Mouse (Mus musculus) embryonic facial prominence, embryonic 11.5 days (tissue): Measurements from ENCODE around the gene Gm47841. TPM values are rescaled to one million over a fixed set of nuclear protein-coding genes. Genes with fewer than 3 reads are reported as not detected.

Experiments
- ATAC-seq: fragments of 200-750 bp; cut with Nextera tagmentation; replicated peaks from 2 replicates; pipeline ENCODE4 v1.8.0; 2017; ENCODE audit warnings: low read depth; ENCODE audit not compliant: insufficient number of reproducible peaks, low FRiP score, low TSS enrichment
- DNase-seq: peaks from one replicate; pipeline ENCODE4 v3.0.0-alpha.2; 2015; ENCODE audit warnings: low spot score
- H3K27ac ChIP-seq: fragments of 300-500 bp; sonication (generic); replicated peaks from 2 replicates; pipeline ENCODE4 v1.5.1; 2014; ENCODE audit warnings: mild to moderate bottlenecking, low read depth, low read length, control low read depth
- H3K27me3 ChIP-seq: fragments of 300-500 bp; sonication (generic); 2 replicates; pipeline ENCODE4 v1.6.1; 2014; ENCODE audit warnings: mild to moderate bottlenecking, low read length, moderate library complexity, mixed read lengths; ENCODE audit not compliant: control insufficient read depth, insufficient read depth
- H3K36me3 ChIP-seq: fragments of 300-500 bp; sonication (generic); replicated peaks from 2 replicates; pipeline ENCODE4 v1.6.1; 2014; ENCODE audit warnings: low read depth, mild to moderate bottlenecking, low read length, moderate library complexity, mixed read lengths; ENCODE audit not compliant: control insufficient read depth, insufficient read depth
- H3K4me1 ChIP-seq: fragments of 300-500 bp; sonication (generic); 2 replicates; pipeline ENCODE4 v1.6.1; 2014; ENCODE audit warnings: low read length, mixed read lengths; ENCODE audit not compliant: control insufficient read depth, insufficient read depth
- H3K4me2 ChIP-seq: fragments of 300-500 bp; sonication (generic); 2 replicates; pipeline ENCODE4 v1.6.1; 2014; ENCODE audit warnings: low read depth, mild to moderate bottlenecking, control low read depth, low read length, moderate library complexity
- H3K4me3 ChIP-seq: fragments of 300-500 bp; sonication (generic); 2 replicates; pipeline ENCODE4 v1.5.1; 2014; ENCODE audit warnings: low read depth, low read length, control low read depth
- H3K9ac ChIP-seq: fragments of 300-500 bp; sonication (generic); replicated peaks from 2 replicates; pipeline ENCODE4 v1.6.1; 2014; ENCODE audit warnings: mild to moderate bottlenecking, control low read depth, low read length
- H3K9me3 ChIP-seq: fragments of 300-500 bp; sonication (generic); replicated peaks from 2 replicates; pipeline ENCODE4 v1.6.1; 2016; ENCODE audit warnings: mild to moderate bottlenecking, low read length, inconsistent platforms, mixed read lengths; ENCODE audit not compliant: control insufficient read depth
- WGBS: fragments of 180-500 bp; shearing (Covaris S2); extraction: QIAGEN DNeasy Blood & Tissue Kit; methylation state at CpG from one replicate; pipeline ENCODE4 v1.1.7; 2014; 5-methylcytosine and 5-hydroxymethylcytosine counted together
- polyA plus RNA-seq: library from polyadenylated mRNA; unstranded; fragments of >200 nt; fragmentation: Nextera tagmentation; extraction: Ambion mirVana; gene quantifications from 2 replicates; pipeline ENCODE4 v1.2.1, GENCODE M21; 2014

Gene Gm47841
- polyA plus RNA-seq, 1 experiment from 2014 or later, result not detected

DNA sequence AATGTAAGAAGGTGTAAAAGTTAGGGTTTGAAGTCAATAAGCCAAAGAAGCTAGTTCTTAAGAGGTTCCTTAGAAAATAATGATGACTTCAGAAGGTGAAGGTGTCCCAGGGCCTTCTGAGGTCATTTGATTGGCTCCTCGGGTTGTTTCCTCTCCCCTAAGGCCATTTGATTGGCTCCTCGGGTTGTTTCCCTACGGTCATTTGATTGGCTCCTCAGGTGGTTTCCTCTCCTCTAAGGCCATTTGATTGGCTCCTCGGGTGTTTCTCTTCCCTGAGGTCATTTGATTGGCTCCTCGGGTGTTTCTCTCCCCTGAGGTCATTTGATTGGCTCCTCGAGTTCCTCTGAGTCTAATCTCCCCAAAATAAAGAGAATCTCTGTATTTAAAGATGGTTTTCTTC is 35.8 kb downstream of the Gm47841 start:
- ATAC-seq (no peak), DNase-seq (no peak)
- Histone ChIP-seq H3K4me1 (no peaks in the 10 kb centered on the region), H3K4me3 (no peak overlapping the region), H3K4me2 (no peak overlapping the region), H3K36me3 (no peaks in the 10 kb centered on the region), H3K27ac (no peak overlapping the region), H3K9me3 (no peaks in the 10 kb centered on the region), H3K27me3 (no peaks in the 10 kb centered on the region), H3K9ac (no peak overlapping the region)
- WGBS, result 85% methylated on average over 6 of the region's 6 CpGs

DNA sequence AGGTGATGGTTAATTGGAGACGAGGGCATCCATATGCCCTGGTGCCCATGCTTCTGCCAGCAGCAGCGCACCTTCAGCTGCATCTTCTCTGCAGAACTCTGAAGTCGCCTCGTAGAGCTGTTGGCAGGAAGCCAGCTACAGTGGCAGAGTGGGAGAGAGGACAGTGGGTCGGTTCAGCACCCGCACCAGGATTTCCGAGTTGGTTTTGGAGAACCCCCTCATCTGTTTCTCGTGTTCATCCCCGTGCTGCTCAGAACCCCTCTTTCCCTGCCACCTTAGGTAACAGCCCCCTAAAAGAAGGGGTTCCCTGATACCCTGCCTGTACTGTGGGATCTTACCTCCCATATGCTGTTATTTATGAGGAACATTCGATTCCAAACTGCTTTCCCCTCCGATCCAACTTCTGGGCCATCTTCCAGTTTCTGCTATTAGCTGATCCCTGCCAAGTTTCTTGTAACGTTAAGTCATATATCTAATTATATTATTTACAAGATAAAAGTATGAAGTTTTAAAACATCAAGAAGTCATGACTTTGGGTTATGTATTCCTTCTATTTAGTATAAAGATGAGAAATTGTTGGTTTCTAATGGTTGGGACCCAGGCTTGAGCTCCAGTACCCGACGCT is 38.7 kb downstream of the Gm47841 start:
- DNase-seq (no peak), ATAC-seq (no peak)
- H3K4me1 ChIP-seq, result no peaks in the 10 kb centered on the region
- H3K9me3 ChIP-seq, result no peaks in the 10 kb centered on the region
- H3K27me3 ChIP-seq, result no peaks in the 10 kb centered on the region
- H3K4me3 ChIP-seq, result no peak overlapping the region
- no peak overlapping the region for H3K27ac ChIP-seq
- WGBS, result 92% methylated on average over 14 of the region's 14 CpGs
- no peak overlapping the region for H3K9ac ChIP-seq
- no peak overlapping the region for H3K4me2 ChIP-seq
- no peaks in the 10 kb centered on the region for H3K36me3 ChIP-seq

DNA sequence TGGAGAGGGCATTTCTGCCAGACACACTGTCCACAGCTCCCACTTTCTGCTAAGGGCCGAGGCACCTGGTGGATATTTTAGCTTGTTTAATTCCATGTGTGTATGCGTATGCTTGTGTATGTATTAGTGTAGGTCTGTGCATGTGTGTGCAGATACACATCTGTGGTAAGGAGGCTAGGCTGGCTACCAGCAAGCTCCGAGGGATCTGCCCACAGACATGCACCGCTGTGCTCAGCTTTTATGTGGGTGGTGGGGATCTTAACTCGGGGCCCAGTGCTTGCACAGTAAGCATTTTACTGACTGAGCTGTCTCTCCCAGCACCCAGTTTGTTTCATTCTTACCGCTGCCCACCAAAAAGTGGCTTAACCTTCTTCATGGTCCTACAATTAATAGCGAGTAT is 40.0 kb downstream of the Gm47841 start:
- Histone ChIP-seq H3K36me3 (no peaks in the 10 kb centered on the region), H3K9ac (peak overlapping the region; percentile 30), H3K4me2 (peak overlapping the region; percentile 46; the same call in 1 of the 2 replicates), H3K27me3 (no peaks in the 10 kb centered on the region), H3K4me1 (no peaks in the 10 kb centered on the region), H3K9me3 (no peaks in the 10 kb centered on the region), H3K4me3 (no peak overlapping the region), H3K27ac (no peak overlapping the region)
- 76% methylated on average over 7 of the region's 7 CpGs for WGBS
- 0 out of 2 replicates have a peak, but pooled peaks have one; percentile 7 for ATAC-seq
- no peak for DNase-seq

DNA sequence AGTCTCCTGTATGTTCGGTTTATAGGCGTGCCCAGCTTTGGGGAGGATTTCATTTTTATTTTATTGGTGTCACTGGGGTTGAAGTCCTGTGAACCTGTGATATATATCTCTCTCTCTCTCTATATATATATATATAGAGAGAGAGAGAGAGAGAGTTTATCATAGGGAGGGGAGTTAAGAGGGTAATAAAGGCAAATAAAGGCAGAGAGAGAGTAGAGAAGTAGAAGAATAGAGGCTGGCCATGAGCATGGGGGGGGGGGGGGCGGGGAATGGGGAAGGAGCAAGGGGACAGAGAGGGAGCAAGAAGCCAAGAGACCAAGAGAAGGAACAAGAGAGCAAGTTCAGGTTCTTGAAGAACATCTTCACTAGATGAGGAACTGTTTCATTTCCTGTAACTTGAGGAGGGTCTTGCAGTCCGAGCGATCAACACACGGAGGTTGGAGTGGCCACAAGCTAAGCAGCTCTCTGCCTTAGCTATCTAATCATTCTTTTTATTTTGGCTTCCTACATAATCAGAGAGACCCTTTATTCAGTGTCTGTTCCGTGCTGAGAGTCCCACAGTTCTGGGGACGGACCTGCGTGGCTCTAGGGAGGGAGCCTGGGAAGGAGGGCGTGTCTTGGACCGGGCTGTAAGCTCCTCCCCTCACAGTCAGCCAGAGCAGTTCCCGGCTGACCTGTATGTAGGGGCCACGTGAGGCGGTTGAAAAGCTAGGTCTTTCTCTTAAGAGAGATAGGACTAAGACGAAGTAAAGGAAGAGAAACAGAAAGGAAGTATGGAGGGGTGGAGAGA is 40.8 kb downstream of the Gm47841 start:
- Histone ChIP-seq H3K4me2 (peak overlapping the region; percentile 46), H3K4me1 (no peaks in the 10 kb centered on the region), H3K4me3 (peak overlapping the region; percentile 34), H3K27me3 (no peaks in the 10 kb centered on the region), H3K9ac (peak overlapping the region; percentile 52), H3K36me3 (no peaks in the 10 kb centered on the region), H3K27ac (no peak overlapping the region), H3K9me3 (no peaks in the 10 kb centered on the region)
- ATAC-seq (peak; percentile 89), DNase-seq (peak; percentile 79)
- 14% methylated on average over 14 of the region's 15 CpGs for WGBS

DNA sequence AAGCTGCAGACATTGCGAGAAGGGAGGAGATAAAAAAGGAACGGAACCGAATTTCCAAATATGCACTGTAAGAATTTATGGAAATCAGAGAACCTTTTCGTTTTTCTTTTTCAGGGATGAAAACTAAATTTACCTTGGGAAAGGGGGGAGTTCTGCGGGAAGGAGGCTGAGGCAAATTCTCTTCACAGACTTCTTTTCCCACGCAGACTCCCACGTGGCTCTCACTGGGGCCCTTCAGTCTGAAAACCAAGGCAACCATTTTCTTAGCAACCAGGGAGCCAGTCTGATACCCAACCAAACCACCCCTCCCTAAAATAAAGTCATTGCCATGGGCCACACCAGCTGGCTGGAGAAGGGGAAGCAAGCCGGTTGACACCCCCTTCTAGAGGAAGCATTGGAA is 41.5 kb downstream of the Gm47841 start:
- H3K4me3 ChIP-seq, result no peak overlapping the region
- ATAC-seq (no peak), DNase-seq (no peak)
- no peaks in the 10 kb centered on the region for H3K27me3 ChIP-seq
- H3K4me1 ChIP-seq, result no peaks in the 10 kb centered on the region
- H3K4me2 ChIP-seq, result no peak overlapping the region
- H3K27ac ChIP-seq, result no peak overlapping the region
- no peaks in the 10 kb centered on the region for H3K9me3 ChIP-seq
- H3K36me3 ChIP-seq, result no peaks in the 10 kb centered on the region
- 88% methylated on average over 8 of the region's 8 CpGs for WGBS
- H3K9ac ChIP-seq, result no peak overlapping the region

DNA sequence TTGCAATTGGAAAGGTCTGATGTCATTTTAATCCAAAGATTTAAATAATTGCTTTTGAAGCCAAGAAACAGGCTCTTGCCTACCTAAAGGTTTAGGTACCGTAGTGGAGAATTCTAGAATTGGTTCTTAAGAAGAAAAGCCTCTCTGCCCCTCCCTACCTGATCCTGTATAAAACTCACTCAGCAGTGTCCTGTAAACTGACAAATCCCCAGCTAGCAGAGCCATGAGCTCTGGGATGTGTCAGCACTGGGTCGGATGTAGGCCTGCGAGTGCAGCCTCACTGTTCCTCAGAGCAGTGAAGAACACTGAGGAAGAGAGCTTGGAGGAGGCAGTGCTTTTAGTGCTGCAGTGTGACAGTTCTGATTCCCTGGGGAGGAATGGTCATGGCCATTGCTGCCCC is 42.7 kb downstream of the Gm47841 start:
- Histone ChIP-seq H3K9me3 (no peaks in the 10 kb centered on the region), H3K9ac (no peak overlapping the region), H3K36me3 (no peaks in the 10 kb centered on the region), H3K4me3 (no peak overlapping the region), H3K27me3 (no peaks in the 10 kb centered on the region), H3K27ac (no peak overlapping the region), H3K4me1 (no peaks in the 10 kb centered on the region), H3K4me2 (no peak overlapping the region)
- ATAC-seq (no peak), DNase-seq (no peak)
- WGBS, result 76% methylated on average over 3 of the region's 3 CpGs

DNA sequence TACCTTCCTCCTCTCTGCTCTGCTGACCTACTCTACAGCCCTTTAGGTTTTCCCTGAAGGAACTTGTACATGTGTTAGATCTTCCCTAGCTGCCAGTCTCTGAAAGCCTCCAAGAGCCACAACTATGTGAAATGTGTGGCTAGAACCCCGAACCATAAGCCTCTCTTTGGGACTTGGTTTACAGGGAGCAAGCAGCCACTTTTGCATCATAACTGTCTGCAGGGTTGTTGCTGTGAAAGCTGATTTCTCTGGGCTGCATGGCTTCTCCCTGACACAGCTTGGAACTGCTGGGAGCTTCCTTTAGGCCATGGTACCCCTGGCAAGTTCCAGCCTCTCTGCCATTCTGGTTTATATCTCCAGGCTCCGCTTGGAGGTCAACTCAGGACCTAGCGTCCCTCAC is 44.7 kb downstream of the Gm47841 start:
- no peaks in the 10 kb centered on the region for H3K36me3 ChIP-seq
- no peak overlapping the region for H3K9ac ChIP-seq
- no peaks in the 10 kb centered on the region for H3K27me3 ChIP-seq
- no peak overlapping the region for H3K4me2 ChIP-seq
- H3K4me3 ChIP-seq, result no peak overlapping the region
- H3K9me3 ChIP-seq, result no peaks in the 10 kb centered on the region
- 91% methylated on average over 3 of the region's 3 CpGs for WGBS
- no peaks in the 10 kb centered on the region for H3K4me1 ChIP-seq
- DNase-seq (no peak), ATAC-seq (no peak)
- no peak overlapping the region for H3K27ac ChIP-seq

DNA sequence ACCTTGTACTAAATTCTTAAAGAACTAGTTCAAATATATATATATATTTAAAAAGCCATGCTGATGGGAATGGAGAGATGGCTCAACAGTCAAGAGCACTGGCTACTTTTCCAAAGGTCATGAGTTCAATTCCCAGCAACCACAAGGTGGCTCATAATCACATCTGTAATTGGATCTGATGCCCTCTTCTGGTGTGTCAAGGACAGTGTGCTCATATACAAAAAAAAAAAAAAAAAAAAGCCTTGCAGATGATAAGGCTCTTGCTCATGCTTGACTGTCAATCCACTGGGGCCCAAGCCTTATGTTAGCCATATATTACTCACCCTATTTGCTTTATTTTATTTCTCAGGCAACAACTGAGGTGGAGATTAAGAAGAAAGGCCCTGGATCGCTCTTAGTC is 45.5 kb downstream of the Gm47841 start:
- Histone ChIP-seq H3K4me3 (no peak overlapping the region), H3K4me2 (no peak overlapping the region), H3K36me3 (no peaks in the 10 kb centered on the region), H3K9ac (no peak overlapping the region), H3K4me1 (no peaks in the 10 kb centered on the region), H3K27ac (no peak overlapping the region), H3K9me3 (no peaks in the 10 kb centered on the region), H3K27me3 (no peaks in the 10 kb centered on the region)
- DNase-seq (no peak), ATAC-seq (no peak)
- WGBS, result 97% methylated on average over 1 of the region's 1 CpGs
